Mouse (Mus musculus) left cerebral cortex, adult 18-20 months (tissue): Measurements from ENCODE around the gene Dohh. TPM values are rescaled to one million over a fixed set of nuclear protein-coding genes. Genes with fewer than 3 reads are reported as not detected.

Source experiments
- DNase-seq, 2 experiments: peaks; one replicate each; pipeline ENCODE4 v3.0.0; 2021 to 2022; ENCODE audit warnings: low spot score in 2 of 2, mixed read lengths in 1 of 2
- long read RNA-seq, 2 experiments: library from polyadenylated mRNA; stranded (forward); transcript quantifications; one replicate each; pipeline ENCODE4 v2.0.0; 2021
- total RNA-seq, 2 experiments: library from RNA; stranded (reverse); gene quantifications; 2 replicates each; pipeline ENCODE4 v1.2.3; 2021

The Dohh gene
- 10 to 100 TPM; 87.4 to 97.6 TPM for total RNA-seq
- long read RNA-seq, experiment 1, transcript Dohh-201 (5 exons, 1,444 nt): major isoform, 149 of 165 reads
- long read RNA-seq, experiment 1, partial matches to known transcripts: 8 of 165 reads
- long read RNA-seq, experiment 1, other reads (novel, unspliced or antisense): 7 of 165 reads
- long read RNA-seq, experiment 2, transcript Dohh-201 (5 exons, 1,444 nt): major isoform, 147 of 164 reads
- long read RNA-seq, experiment 2, partial matches to known transcripts: 8 of 164 reads
- long read RNA-seq, experiment 2, other reads (novel, unspliced or antisense): 8 of 164 reads

- peak; percentile 98 to 99 for DNase-seq
Observed at GRCm38 (mm10) chr10:81383802-81384604, at the start of gene Dohh, which contains the start of gene Gm48551. TSS of gene Dohh (plus strand) at chr10:81384428. TSS of gene Gm48551 (plus strand) at chr10:81384466.

GRCm38 (mm10) chr10:81335393-81336340 is 48.6 kb upstream of the Dohh start:
- no peak for DNase-seq

- no peak for DNase-seq
Observed at GRCm38 (mm10) chr10:81336558-81336957, 47.7 kb upstream of the Dohh start.

GRCm38 (mm10) chr10:81340551-81341332 is 43.5 kb upstream of the Dohh start:
- no peak for DNase-seq

GRCm38 (mm10) chr10:81341333-81341949 is 42.8 kb upstream of the Dohh start:
- DNase-seq: peak; percentile 63 to 75

GRCm38 (mm10) chr10:81342686-81343505 is 41.3 kb upstream of the Dohh start, which contains the start of gene Gipc3:
TSS of gene Gipc3 (minus strand) at chr10:81343266.
- DNase-seq: no peak

GRCm38 (mm10) chr10:81344421-81345161 is 39.6 kb upstream of the Dohh start:
- no peak for DNase-seq

- DNase-seq: no peak
Observed at GRCm38 (mm10) chr10:81345162-81345534, 39.1 kb upstream of the Dohh start.

- DNase-seq: peak; percentile 52 to 70
Observed at GRCm38 (mm10) chr10:81346453-81347067, 37.7 kb upstream of the Dohh start.

GRCm38 (mm10) chr10:81349146-81349545 is 35.1 kb upstream of the Dohh start:
- no peak for DNase-seq

GRCm38 (mm10) chr10:81349961-81350350 is 34.3 kb upstream of the Dohh start:
- DNase-seq: no peak

GRCm38 (mm10) chr10:81350351-81351063 is 33.7 kb upstream of the Dohh start, which contains the start of gene Hmg20b:
TSS of gene Hmg20b (minus strand) at chr10:81350480.
- DNase-seq: peak; percentile 99 to 100

GRCm38 (mm10) chr10:81351678-81352291 is 32.4 kb upstream of the Dohh start:
- no peak for DNase-seq

- DNase-seq: no peak
Observed at GRCm38 (mm10) chr10:81354738-81355477, 29.3 kb upstream of the Dohh start.

GRCm38 (mm10) chr10:81355533-81355932 is 28.7 kb upstream of the Dohh start:
- no peak for DNase-seq
